Mouse (Mus musculus) megakaryocyte-erythroid progenitor cell, adult 5 weeks (primary cell): ENCODE measurements around the gene Gramd2. TPM values are rescaled to one million over a fixed set of nuclear protein-coding genes. Genes with fewer than 3 reads are reported as not detected.

Experiments used
- polyA plus RNA-seq: library from polyadenylated mRNA; stranded (reverse); fragments of >175 nt; gene quantifications from 2 replicates; pipeline ENCODE4 v1.2.3, GENCODE M21; 2012

Gene Gramd2
- 0.01 and 0.32 TPM in 2 replicates for polyA plus RNA-seq

DNA sequence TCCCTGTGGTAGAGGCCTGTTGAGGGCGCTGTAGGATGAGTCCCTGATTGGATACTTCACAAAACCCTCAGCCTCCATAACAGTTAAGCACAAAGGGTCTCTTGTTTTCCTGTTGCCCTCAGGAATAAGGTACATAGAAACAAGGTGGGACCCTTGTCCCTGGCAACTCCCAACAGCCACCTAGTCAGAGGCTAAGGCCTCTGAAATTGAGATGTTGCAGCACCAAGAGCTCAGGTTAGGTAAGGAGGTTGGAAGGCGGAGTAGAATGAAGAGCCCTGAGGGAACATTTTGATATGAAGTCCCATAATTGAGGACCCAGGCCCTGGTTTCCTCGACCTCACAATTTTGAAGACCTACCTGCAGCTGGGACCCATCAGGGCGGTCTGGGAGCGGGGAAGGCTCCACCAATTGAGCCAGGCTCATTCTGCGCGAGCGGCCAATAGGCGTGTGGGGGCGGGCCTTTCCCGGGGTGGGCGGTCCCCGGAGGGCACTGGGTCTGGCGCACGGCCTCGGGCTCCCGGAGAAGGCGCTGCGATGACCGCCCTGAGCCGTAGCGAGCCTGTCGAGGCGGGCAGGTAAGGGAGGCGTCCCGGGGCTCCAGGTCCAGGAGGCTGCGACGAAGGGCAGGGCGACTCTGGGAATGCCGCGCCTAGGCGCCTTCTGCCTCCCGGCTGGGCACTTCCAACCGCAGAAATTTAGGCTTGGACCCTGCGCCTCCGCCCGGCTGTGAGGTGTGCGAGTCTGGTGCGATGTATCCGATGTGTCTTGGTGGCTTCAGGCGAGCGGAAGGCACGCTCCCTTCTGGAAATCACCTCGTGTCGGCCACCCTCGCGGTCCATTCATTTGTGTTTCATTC is at the start of gene Gramd2:
Gene Gramd2 (plus strand): TSS at position 467 of the 856 bp plus-strand sequence.

DNA sequence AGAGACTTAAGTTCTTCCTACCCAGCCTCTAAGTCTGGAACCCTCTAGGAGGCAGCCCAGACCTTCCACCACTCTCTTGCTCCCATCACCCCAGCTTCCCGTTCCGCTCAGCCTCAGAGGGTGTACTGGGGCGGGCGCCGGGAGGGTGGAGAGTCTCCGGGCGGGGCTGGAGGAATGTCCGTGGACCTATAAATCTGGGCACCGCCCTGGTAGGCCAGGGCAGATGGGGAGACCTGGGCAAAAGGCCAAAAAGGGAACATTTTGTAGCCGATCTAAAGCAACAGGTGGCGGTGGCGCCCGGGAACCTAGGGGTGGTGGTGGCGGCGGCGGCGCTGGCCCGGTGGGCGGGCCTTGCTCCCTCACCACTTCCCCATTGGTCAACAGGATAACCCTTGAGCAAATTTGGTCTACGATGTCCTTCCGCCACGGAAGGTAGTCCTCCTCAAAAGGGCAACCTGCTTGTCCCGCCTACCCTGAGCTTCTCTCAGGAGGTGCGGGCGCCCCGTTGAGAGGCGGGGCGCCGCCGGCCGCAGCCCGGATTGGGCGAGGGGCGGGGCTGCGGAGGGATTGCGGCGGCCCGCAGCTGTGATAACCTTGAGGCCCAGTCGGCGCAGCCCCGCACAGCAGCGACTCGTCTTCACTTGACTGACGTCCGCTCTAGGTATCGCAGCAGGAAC is 23.8 kb upstream of the Gramd2 start, which contains the start of gene Pkm:
Gene Pkm (plus strand): TSS at position 411 of the 677 bp plus-strand sequence.

DNA sequence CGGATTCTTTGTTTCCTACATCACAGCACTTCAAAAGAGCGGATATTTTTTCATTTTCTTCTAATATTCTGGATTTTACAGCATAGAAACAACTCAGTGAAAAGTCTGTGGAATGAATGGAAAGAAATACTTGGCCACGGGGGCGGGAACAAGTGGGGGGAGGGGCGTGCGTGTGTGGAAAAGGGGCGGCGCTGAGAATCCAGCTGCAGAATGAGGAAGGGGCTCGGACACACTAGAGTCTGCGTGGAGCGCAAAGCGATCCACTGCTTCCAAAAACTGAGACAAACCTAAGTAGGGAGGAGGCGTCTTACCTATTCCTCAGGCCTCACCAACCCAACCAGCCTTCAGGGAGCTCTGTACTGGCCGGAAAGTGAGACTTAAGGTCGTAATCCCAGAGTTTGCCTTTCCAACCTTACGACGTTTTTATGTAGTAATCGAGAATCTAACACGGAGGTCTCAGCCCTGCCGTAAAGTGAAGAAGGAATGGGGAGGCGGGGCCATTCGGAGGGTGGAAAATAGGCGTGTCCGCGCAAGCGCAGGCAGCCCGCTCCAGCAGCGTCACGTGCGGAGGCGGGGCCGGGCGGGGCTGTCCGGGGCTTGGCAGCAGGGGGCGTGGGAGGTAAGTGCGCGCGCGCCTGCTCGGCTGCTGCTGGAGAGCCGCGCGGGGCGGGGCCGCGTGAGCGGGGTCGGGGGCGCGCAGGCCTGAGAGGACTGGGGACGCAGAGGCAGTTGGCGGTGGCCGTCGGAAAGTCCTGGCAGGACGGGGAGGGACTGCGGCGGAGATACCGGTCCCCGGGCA is 70.5 kb downstream of the Gramd2 start, which contains the start of the genes Senp8 and Myo9a:
Gene Senp8 (minus strand): TSS at position 444 of the 799 bp plus-strand sequence.
Gene Myo9a (plus strand): TSS at position 630 of the 799 bp plus-strand sequence.

Other genes with a start within 250 kb of the Gramd2 start
- 40.5 and 55.5 TPM in 2 replicates for gene Arih1, start 193.5 kb upstream of the Gramd2 start, polyA plus RNA-seq
- 89.5 and 144 TPM in 2 replicates for gene Hexa, start 140.6 kb upstream of the Gramd2 start, polyA plus RNA-seq
- 0.12 and 0.32 TPM in 2 replicates for gene Tmem202, start 140.3 kb upstream of the Gramd2 start, polyA plus RNA-seq
- gene Celf6, start 102.2 kb upstream of the Gramd2 start, polyA plus RNA-seq, result 0.07 TPM in 1 of 2 replicates, not detected in the other
- gene Parp6, start 62.9 kb upstream of the Gramd2 start, polyA plus RNA-seq, result 14.6 and 16.1 TPM in 2 replicates
- 690 and 779 TPM in 2 replicates for gene Pkm, start 23.8 kb upstream of the Gramd2 start, polyA plus RNA-seq
- 0.12 and 0.23 TPM in 2 replicates for gene Senp8, start 70.6 kb downstream of the Gramd2 start, polyA plus RNA-seq
- gene Myo9a, start 70.8 kb downstream of the Gramd2 start, polyA plus RNA-seq, result 0.59 and 1.1 TPM in 2 replicates